Mouse (Mus musculus) liver, postnatal 0 days (tissue): Measurements from ENCODE around the gene Acot13.

ENCODE experiments used
- CTCF ChIP-seq: sonication (generic); IDR thresholded peaks from 2 replicates; pipeline ENCODE4 v1.5.1; 2016; ENCODE audit warnings: antibody characterized with exemption, low read depth
- EP300 ChIP-seq: IDR thresholded peaks from 2 replicates; pipeline ENCODE4 v1.6.1; 2016; ENCODE audit warnings: antibody characterized with exemption, low read depth, mild to moderate bottlenecking

DNA sequence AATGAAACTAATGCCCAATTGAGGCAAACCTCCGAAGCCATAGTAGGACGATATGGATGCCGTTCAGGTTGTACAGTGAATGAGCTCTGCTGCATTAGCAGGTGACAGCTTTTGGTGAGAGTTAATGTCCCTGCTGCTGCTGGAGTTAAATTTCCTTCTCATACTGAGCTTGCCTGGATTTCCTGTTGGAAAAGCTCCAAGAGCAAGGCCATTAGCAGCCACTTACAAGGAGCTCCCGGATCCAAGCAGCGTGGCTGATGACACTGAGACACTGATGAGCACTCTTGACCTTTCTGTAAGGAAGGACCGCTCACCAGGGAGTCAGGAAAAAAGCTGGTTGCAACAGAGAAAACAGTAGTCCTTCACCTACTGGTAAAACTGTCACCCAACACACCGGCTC lies 30.7 kb upstream of the Acot13 start:
- TF ChIP-seq CTCF (no peak), EP300 (no peak)
